Mouse (Mus musculus) retina, postnatal 1 day (tissue): ENCODE data around the gene Aanat.
A peak's percentile ranks its signal among the peaks of the same experiment; 100 is the strongest.

Experiments used
- DNase-seq: peaks from one replicate; pipeline ENCODE4 v3.0.0-alpha.2; 2012

The Aanat gene

DNA sequence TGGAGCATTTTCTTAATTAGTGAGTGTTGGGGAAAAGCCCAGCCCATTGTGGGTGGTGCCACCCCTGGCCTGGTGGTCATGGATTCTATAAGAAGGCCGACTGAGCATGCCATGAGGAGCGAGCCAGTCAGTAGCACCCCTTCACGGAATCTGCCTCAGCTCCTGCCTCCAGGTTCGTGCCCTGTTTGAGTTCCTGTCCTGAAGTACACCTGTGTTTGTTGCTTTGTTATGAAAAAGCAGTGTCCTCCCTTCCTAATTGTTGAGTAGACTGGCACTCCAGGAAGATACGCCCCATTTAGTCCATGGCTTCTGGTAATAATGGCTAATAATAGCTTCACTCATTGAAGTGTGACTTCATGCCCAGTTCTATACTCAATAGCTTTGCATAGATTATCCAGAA, at the start of gene Aanat:
Aanat (plus strand) TSS at position 123 of the 400 bp plus-strand sequence.
- no peak for DNase-seq

GRCm38 (mm10) chr11:116536685-116537084, 49.5 kb upstream of the Aanat start:
- no peak for DNase-seq

DNA sequence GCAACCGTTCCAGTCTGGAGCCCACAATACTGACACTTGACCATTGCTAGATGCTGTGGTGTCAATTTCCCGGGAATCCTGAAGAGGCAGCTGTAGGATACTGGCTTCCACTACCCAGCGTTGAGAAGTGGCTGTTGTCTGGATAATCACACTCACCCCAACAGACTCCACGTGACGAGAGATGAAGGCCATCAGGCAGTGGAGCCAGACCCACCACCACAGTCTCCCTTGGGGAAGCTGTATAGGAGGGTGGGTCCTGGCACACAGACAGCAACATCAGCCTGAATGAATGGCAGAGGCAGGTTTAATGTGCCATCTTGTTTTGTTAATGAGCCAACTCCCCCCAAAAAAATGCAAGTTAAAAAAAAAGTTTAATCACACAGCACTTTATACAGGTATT, 48.8 kb upstream of the Aanat start:
- DNase-seq, result no peak

GRCm38 (mm10) chr11:116538142-116538735, 48.0 kb upstream of the Aanat start:
- DNase-seq, result no peak

DNA sequence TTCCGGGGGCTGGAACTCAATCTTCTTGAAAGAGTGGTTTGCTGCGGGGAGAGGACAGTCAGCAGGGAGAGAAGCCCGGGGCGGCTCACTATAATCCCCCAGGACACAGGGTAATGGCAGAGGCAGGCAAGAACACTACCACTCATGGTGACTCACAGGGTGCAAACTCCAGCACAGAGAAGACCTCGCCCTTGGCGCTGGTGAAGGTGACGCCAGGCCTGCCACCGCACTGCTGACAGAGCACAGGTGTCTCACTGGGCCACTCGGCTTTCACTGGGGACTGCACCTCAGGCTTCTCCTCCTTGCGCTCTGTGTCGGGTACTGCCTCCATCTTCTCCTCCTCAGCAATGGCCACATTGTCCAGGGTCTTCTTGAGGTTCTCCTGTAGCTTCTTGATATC, 45.0 kb upstream of the Aanat start:
- no peak for DNase-seq

DNA sequence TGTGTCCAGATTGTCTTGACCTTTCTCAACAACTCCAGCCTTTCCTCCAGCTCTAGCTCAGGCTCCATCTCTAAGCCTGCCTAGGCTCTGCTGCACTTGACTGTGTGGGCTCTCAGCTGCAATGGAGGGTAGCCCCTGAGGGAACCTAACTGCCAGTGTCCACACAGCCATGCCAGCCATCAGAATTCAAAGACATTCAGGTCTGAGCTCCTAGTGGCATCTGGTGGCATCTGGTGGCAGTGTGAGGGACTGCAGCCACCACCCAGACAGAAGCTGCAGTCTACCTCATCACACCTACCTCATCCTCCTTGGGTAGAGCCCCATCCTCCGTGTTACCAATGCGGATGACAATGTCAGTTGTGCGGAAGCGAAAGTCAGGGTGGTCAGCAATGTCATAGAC, 43.1 kb upstream of the Aanat start:
- peak; percentile 71 for DNase-seq

DNA sequence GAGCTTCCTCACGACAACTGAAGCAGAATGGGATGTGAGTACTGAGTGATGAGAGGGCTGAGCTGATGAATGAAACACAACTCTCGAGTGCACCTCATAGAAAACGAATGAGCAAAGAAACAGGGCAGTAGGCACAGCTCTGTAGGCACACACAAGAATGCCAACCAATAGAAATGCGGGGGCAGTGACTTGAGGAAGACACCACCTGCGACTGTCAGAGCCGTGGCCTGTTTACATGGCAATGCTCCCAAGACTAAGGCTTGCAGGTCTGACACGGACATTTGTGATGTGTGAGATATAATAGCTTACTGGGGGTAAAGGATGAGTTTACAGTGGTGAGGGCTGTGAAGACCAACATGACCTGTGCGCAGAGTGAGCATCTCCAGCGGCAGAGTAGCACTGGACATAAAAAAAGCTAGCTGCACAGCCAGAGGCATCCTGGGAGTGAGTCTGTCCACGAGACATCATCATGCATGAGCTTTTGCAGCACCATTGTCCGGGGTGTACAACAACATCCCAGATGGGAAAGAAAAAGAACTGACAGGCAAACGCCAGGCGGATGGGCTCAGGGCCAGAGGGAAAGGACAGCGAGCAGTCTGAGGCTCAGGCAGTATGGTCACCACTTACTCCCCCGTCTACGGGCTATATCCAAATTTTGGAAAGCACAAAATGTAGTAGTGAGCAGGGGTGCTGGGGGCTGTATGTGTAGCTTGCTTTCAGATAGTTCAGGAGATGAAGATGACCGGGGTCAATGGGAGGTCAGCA, 38.8 kb upstream of the Aanat start:
- DNase-seq, result no peak

- no peak for DNase-seq
These were observed 37.5 kb upstream of the Aanat start for GRCm38 (mm10) chr11:116548780-116549179.

GRCm38 (mm10) chr11:116549273-116550038, 36.8 kb upstream of the Aanat start:
- DNase-seq, result no peak

GRCm38 (mm10) chr11:116550748-116551147, 35.5 kb upstream of the Aanat start:
- DNase-seq, result no peak

GRCm38 (mm10) chr11:116552194-116552593, 34.0 kb upstream of the Aanat start:
- no peak for DNase-seq

GRCm38 (mm10) chr11:116554171-116554878, 31.9 kb upstream of the Aanat start:
- DNase-seq, result peak; percentile 85

- DNase-seq, result no peak
These were observed 30.7 kb upstream of the Aanat start for GRCm38 (mm10) chr11:116555572-116555971.

DNA sequence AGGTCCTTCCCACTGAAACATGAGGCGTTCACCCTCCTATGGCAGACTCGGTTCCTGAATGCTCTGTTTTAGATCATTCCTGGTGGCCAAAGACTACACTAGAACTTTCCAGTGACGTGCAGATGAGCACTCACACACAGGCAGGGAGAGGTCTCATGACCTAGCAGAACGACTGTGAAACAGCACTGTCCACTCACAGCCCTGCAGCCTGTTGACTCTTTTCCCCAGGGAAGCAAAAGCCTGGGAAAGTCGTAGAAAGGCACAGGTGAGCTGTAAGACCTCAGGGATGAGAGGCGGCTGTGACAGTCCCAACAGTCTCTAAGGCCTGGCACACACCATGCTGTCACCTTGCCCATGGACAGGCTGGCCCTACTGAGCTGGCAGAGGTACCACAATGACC, 29.9 kb upstream of the Aanat start:
- no peak for DNase-seq

- no peak for DNase-seq
These were observed 20.8 kb upstream of the Aanat start for GRCm38 (mm10) chr11:116565283-116566041.

DNA sequence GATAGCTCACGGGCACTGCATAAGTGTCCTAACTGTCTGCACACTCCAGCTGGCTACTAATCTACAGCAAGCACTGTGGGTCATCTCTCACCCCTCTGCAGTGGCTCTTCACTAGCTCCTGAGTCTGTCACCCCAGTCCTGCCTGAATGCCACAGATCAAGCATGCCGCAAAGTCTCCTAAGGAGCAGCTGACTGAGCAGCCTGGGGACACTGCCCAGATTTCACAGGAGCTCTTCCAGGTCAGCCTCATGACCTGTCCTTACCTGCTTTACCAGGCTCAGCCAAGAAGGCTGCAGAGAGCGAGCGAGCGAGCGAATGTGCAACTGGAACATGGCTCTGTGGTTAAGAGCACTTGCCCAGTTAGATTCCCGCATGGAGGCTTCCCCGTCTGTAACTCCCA, 18.7 kb upstream of the Aanat start:
- no peak for DNase-seq

DNA sequence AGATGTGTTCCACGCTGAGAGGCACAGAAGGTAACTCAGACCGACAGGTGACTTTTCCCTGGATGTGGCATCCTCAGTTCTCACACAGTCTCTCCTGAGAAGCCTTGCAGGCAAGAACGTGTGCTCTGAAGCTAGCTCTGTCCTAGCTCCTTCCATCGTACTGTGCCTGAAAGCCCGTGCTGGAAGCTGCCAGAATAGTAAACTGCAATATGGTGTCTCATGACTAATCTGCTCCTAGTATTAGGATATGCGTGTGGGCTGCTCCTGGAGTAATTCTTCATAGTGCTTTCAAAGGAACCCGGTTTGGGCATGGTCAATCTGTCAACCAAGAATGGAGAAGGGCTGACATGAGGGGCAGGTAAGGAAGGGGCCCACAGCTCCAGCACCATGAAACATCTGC, 15.4 kb upstream of the Aanat start:
- no peak for DNase-seq

DNA sequence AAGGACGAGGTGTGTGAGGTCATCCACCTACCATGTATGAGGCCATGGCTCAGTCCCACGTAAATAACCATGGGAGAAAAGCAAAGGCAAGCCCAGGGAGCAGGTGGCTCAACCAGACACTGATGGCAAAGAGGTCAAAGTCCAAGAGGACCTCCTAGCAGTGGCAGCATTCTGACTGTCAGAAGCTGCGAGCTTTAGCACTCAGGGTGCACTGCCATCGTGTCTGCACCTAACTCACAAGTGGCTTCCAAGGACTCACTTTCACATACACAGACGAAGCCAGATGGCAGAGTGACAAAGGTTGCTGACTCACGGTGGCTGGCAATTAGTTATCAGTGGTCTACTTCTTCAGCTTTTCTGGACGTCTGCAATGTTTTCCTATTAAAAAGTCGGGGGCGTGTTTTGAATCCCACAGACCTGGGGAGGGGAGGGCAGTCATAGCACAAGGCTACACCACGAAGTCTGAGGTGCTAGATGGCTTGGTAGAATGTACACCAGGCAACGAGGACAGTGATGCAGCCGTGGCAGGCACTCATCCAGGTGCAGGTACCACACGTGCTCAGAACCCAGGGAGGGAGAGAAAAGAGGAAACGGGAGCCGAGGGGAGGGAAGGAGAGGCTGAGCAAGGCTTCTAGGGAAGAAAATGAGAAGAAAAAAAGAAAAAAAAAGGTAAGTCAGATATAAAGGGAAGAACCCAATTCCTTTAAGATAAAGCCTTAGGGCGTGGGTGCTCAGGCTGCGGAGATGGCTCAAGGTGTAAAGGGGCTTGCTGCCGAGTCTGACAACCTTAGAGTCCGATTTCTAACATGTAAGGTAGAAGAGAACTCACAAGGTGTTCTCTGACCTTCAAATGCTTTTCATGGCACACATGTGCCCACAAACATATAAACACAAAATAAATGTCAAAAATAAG, 14.2 kb upstream of the Aanat start:
- DNase-seq, result no peak

DNA sequence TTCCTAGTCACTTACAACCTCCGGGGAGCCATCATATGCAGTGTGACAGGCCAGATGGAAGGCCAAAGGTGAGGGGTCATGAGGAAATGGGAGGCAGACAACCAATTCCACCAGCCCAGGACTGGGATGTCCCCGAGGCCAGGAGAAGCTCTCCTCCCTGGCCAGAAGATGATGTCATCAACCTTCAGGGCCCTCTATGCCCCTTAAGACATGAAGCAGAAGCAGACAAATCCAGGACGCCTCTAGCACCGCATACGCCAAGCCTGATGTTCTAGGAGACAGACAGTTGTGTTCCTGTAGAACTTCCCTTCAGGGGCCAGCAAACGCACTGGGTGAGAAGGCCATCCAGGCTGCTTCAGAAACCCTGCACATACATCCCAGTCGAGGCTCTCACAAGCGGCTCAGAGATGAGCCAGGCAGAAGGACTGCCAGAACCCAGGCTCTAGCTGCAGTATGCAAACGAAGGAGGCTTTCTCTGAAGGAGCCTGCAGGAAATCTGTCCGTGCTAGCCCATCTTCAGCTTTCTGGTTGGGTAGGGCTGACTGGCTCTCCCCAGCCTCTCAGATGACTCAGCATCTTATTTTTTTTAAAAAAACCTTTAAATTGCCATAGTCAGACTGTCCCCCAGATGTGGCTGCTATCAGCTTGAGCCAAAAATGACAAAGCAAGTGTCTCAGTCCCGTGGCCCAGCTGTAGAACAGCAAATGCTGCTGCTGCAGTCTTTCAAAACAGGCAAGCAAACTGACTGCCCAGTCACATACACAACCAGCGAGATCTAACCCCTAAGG, 13.3 kb upstream of the Aanat start:
- no peak for DNase-seq

- no peak for DNase-seq
These were observed 11.7 kb upstream of the Aanat start for GRCm38 (mm10) chr11:116574486-116574885.

DNA sequence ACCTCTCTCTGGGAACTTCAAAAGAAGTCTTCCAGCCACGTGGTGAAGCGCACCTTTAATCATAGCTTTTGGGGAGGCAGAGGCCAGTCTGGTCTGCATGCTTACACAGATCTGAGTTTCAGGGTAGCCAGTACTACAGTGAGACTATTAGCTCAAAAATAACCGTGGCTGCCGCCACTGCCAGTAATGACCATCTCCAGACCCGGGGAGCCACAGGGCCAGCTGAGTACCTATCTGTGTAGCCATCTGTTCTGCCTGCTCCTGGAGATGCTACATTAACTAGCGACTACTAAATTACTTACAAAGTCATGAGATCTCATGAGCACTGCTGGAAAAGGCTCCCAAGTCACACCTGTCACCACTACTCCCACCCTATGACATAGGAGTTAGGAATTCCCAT, 11.2 kb upstream of the Aanat start:
- no peak for DNase-seq
